Mouse (Mus musculus) layer of hippocampus, adult 18-20 months (tissue): Measurements from ENCODE around the gene Fkbp8. TPM values are rescaled to one million over a fixed set of nuclear protein-coding genes. Genes with fewer than 3 reads are reported as not detected.

ENCODE experiments used
- DNase-seq, 2 experiments: peaks; one replicate each; pipeline ENCODE4 v3.0.0; 2022; ENCODE audit warnings: low spot score in 2 of 2
- total RNA-seq, 2 experiments: library from RNA; stranded (reverse); gene quantifications; 2 replicates each; pipeline ENCODE4 v1.2.3; 2021

Gene Fkbp8
- total RNA-seq, 2 experiments from 2014 or later: 450 to 467 TPM

DNA sequence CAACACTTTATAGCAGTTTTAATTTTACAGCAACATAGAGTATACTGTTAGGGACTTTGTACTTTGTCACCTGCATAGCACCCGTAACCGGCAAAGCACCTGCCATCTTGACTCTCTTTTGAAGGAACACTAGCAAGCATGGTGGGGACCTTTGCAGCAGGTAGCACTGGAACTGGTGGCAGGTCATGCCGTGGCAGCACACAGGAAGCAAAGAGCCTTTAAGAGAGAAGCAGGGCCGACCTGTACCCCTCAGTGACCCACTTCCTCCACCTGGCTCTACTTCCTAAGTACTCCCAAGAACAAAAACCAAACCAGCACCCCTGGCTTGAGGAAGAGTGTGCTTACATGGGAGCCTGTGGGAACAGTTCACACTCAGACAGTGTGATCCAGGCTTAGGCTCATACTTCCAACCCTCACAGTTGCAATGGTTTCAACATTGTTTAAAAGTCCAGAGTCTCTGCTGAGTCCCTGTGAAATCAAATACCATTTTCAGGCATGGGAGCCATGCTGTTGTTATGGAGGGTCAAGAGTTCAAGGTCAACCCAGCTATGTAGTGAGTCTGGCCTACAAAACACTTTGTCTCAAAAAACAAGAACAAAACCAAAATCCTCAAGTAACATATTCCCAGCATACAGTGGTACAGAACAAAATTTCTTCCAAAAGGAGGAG, 27.7 kb downstream of the Fkbp8 start:
- DNase-seq: no peak

DNA sequence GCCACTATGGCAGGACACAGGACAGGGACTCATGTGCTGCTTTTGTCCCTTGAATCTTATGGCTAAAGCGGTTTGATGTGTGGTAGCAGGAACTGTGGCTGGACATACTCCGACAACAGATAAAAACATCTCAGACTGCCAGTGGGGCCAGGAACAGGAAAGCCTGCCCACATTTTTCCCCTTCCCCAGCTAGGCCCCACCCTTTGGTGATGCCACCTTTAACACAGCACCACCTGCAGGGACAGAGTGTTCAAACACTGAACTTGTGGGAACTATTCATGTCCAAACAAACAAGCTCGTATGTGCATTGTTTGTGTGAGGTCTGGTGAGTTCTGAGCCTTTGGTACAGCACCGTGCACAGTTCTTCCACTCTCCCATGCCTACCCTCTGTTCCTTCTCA, 30.8 kb downstream of the Fkbp8 start:
- DNase-seq: no peak

DNA sequence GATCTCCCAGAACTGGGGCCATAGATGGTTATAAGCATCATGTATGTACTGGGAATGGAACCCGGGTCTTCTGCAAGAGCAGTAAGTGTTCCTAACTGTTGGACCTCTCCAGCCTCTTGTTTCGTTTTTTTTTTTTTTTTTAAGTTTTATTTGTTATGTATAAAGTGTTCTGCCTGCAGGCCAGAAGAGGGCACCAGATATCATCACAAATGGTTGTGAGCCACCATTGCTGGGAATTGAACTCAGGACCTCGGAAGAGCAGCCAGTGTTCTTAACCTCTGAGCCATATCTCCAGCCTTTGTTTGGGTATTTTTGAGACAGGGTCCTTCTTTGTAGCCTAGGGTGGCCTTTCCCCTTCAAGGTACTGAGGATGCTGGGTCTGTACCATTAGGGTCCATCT, 31.5 kb downstream of the Fkbp8 start:
- no peak for DNase-seq

DNA sequence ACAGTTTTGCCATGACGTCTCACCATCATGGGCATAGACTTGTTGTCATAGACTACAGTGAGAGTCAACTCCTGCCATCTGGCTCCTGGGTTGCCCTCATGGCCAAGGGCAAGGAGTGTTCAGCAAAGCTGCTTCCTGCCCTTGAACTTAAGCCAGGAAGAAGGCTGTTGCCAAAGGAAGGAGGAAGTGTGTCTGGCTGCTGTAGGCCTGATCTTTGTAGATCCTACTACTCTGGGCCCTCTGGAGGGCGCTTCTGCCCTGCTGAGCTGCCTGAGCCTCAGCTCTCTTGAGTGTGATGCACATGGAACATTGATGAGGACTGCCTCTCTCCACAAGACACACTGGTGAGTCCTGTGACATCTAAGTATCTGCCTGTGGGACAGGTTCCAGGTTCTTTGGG, 32.6 kb downstream of the Fkbp8 start:
- DNase-seq: peak in 1 of 2 experiments; percentile 54

DNA sequence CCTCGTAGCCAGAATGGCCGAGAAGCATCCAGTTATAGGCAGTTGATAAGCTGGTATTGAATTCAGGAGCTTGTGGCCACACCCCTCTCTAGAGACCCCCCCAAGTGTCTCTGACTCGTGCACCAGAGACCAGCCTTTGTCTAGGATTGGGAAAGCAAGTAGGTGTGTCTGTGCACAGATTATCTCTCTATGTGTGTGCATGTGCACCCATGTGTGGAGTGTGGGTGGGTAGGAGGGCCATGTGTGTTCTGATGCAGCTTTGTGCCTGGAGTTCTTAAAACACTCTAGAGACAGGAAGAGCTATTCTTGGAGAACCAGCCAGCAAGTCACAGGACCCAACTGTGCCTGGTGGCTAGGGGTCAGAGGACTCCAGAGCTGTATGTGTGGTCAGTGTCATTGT, 33.0 kb downstream of the Fkbp8 start:
- peak in 1 of 2 experiments; percentile 64 for DNase-seq

DNA sequence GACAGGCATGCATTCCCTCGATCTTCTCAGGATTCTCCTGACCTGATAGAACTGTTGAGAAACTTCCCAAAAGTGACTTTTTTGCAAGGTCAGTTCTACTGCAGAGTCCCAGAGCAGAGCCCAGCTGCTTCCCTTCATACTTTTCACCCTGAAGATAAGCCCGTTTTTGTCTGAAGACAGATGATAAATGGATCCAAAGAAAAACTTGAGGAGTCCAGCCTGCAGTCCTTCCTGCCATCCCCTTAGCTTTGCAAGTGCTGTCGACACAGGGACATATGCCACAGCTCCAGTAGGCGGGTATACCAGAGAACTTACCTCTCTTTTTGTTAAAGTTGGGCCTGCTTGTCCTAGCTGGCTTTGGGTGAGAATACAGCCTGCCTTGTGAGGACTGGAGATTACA, 33.8 kb downstream of the Fkbp8 start:
- no peak for DNase-seq

DNA sequence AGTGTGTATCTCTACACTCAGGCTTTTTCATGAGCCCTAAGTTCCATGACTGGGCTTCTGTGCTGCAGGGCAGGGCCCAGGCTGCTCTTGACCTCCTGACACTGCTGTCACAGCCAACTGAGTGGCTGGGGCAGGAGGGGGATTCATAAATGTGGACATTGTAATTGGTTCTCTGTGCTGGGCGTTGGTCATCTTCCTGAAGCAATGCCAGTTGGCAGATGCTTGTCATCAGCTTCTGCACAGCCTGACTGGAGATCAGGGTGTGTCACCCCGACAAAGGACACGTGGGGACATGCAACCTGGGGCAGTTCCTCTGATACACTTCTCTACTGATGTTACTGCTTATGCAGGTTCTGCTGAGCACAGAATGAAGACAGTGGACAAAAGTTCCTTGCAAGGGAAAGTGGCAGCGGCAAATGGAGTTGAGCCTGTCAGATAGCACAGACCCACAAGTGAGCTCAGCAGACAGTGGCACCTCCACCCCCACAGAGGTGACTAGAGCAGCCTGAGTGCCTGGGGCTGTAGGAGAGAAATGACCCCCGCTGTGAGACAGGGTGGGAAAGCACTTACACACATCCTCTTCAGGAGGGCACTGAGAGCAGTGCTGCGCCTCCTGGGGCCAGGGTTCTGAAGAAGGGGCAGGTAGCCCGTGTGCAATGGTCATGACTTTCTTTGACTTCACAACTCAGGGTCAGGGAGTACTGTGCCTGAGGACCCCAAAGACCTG, 34.4 kb downstream of the Fkbp8 start:
- DNase-seq: peak in 1 of 2 experiments; percentile 59

DNA sequence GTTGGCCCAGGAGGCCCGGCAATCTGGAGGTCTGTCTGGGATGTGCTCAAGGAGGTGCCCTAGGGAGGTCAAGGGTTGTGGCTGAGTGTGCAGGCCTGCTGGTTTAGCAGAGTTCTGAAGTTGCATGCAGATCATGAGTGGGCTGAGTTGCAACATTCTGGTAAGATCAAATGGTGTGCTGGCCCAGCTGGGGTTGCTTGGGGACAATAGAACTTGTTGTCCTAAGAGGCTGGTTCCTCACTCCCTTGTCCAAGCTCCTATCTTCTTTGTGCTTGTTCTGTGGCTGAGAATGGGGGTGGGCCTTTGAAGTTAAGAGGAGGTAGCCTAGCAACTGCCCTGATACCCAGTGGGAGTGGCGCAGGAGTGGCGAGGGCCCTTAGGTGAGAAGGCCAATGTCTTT, 35.3 kb downstream of the Fkbp8 start:
- no peak for DNase-seq

DNA sequence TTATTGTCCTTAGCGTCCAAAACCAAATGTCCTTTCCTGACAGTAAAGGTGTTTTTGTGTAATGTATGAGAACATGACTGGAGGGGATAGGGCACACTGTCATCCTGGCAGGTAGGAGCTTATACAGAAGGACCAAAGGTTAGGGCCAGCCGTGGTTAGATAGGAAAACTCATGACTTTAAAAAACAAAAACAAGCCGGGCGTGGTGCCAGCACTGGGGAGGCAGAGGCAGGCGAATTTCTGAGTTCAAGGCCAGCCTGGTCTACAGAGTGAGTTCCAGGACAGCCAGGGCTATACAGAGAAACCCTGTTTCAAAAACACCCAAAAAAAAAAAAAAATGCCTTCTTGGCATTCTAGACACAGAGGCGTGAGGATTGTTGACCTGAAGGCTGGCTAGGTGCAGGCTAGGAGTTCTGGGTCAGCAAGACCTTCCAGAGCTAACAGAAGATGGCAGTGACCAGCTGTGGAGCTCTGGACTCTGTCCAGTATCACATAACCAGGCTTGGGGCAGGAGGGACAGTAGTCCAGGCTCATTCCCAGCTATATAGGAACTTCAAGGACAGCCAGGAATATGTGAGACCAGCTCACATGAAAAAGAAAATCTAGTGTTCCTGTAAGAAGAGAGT, 36.4 kb downstream of the Fkbp8 start:
- DNase-seq: no peak

DNA sequence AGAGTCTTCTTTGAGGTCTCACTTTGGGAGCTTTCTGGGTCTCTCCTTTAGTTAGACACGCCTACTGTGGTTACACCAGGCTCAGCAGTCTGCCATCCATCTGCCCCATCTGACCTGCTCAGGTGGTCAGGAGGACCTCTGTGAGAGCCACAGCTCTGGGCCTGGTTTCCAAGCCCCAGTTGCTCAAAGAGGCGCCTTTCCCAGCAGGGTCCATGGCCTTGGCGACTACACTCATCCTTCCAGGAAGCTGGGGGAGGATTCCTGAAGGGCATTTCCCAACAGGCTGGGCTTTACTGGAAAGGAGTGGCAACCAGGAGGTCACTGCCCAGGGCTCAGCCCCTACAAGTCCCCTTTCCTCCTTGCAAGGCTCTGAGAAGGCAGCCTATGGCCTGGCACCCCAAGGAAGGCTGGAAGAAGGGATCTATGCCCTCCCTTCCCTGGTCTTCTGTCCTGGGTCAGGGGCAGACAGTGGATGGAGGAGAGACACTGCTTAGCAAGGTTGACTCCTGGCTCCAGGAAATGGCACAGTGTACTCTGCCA, 37.2 kb downstream of the Fkbp8 start:
- DNase-seq: no peak

DNA sequence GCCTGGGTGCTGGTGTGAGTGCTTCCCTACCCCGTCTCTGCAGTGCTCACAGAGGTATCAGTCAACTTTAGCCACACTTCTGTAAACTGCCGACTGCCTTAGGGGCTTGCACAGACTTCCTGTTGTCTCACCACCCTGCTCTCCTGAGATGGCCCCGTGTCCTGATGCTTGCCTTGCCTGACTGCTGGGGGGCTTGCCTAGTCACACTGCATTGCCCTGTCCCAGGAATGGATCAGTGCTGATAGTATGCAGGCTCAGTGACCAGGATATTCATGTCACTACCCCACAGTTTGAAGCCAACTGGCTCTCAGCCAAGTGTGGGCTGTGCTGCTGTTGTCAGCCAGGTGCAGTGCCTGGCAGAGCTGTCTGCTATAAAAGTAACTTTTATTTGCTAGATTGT, 38.0 kb downstream of the Fkbp8 start:
- no peak for DNase-seq

DNA sequence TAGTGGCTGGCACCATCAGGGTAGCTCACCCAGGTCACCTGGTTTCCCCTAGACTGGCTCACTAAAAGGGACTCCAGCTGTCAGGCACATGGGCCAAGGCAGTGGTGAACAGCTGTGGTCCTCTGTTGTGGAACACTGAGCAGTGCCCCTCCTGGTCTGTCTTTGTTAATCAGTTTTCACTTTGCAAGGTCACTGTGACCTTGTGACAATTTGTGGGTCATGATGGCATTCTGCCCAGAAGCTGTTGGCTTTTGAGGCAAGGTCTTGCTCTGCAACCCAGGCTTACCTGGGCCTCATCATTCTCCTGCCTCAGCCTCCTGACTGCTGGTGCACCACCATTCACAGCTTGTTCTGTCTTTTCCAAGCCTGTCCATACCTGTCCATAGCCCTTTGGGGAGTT, 42.8 kb downstream of the Fkbp8 start:
- no peak for DNase-seq

DNA sequence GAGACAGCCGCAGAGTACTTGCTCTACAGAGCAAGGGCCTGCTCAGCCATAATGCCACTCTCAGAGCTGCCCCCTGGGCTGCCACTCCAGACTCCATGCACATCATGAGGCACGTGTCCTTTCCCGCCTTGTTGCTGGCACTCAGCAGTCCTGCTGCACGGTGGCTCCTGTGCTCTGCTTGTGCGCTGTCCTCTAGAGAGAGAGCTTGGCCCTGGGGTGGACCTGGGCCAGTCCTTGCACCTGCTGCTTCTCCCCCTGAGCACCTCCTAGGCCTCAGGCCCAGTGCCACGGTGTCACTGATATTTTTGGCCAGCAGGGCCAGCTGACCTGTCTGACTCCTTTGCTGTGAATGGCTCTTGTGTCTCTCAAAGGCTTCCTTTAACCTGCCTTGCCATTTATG, 43.5 kb downstream of the Fkbp8 start:
- no peak for DNase-seq

DNA sequence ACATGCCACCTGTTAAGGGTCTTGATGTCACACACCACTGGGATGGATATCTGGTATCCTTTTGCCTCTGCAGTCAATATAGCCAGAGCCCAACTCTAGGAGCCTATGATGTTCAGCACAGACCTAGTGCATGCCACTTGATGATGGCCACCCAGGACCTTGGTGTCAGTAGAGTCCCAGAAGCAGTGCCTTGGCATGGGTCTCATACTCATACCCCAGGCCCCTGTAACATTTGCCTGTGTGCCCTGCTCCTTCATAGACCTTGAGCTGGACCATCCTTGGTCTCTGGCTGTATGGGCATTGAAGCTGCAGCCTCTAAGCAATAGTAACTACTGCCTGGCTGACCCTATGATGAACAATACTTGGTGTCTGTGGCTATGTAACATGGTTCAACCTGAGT, 46.8 kb downstream of the Fkbp8 start:
- no peak for DNase-seq

DNA sequence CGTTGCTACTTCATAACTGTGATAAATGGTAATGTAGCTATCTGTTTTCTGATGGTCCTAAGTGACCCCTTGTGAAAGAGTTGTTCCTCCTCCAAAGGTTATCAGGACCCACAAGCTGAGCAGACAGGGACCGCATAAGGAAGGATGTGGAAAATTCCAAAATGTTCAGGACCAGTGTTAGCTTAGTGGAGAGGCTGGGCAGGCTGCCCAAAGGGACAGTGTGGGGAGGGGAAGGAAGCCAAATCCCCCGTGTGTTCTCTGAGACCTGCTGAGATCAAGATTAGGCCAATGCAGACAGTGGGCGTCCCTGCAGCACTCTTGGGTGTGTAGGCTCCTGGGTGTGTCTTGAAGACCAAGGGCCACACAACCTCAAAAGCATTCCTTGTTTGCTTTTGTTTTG, 47.4 kb downstream of the Fkbp8 start:
- no peak for DNase-seq

DNA sequence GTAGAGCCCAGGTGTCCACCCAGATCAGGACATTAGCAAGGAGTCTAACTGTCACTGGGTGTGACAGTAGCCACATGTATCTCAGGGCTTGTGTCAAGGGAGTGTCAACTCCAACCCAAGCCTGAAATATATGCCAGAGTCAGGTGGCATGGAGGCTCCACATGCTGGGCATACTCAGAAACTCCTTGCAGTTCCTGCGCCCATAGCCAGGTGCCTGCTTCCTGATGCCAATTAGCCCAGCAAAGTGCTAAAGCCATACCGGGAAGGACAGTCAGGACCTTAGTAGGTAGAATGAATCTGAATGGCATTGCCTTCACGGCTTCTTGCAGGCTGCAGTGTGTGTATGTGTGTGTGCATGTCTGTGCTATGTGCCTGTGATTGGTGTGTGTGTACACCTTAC, 49.7 kb downstream of the Fkbp8 start:
- DNase-seq: no peak

DNA sequence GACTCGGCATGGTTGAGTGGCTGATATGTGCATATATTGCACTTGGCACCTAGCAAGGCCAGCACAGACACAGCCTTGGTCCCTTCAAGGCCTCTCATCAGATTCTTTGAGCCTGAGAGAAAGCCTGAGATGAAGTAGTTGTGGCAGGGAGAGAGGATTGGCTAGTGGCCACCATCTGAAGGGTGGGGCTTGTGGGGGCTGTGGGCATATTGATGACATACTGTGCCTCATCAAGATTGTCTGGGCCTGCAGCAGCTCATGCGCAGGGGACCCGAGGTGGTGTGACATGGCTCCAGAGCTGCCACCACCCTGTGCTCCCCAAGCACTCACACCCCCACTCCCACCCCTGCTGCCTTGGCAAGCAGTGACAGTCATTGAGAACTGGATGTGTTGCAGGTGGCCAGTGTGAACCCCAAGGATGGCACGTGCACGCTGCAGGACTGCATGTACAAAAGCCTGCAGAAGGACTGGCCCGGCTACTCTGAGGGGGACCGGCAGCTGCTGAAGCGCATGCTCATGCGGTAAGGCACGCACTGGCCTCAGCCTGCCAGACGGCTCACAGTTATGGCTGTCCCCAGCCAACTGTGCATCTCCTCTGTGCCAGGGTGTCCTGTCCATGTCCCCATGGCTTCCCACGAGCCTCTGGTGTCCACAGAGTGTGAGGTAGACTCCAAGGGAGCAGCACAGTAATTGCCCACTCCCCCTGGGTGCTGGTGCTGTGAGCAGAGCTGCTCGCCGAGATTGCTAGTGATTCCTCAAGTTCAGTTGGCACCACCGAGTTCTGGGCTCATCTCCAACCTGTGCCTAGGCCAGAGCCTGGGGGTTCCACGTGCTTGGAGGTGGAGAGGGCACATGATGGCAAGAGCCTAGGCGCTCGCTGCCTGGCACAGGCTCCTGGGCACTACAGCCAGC, 56.2 kb downstream of the Fkbp8 start:
- peak in 1 of 2 experiments; percentile 68 for DNase-seq

DNA sequence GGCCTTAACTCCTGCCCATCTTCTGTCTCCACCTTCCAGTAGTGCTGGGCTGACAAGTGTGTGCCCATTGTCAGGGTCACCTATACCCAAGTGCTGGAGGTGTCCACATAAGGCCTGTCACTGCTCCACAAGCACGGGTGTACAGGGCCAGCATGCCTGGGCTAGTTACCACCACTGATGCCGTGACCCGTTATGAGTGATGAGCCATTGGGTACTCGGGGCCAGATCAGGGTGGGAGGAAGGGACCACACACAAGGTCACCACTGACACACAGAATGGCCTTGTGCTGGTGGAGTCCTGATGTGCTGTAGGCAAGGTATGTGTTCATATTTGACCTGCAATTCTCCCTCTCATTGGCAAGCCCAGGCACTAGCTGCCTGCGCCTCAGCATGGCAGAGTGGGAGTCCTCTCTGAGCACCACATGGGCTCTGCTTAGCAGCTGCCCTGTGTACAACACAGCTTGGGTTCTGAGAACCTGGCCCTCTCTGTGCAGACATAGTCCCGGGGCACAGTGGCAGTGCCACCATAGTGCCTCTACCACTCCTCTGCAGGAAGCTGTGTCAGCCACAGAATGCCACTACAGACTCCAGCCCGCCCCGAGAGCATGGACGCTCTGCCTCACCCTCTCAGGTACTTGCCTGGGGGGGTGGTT, 57.2 kb downstream of the Fkbp8 start:
- peak in 1 of 2 experiments; percentile 56 for DNase-seq
